Mouse (Mus musculus) lung, postnatal 0 days (tissue): Measurements from ENCODE around the gene Tiparp. TPM values are rescaled to one million over a fixed set of nuclear protein-coding genes. Genes with fewer than 3 reads are reported as not detected.

Source experiments
- ATAC-seq: fragments of 200-750 bp; cut with Nextera tagmentation; 2 replicates; pipeline ENCODE4 v1.8.0; 2017; ENCODE audit warnings: moderate library complexity
- DNase-seq: peaks from one replicate; pipeline ENCODE4 v3.0.0-alpha.2; 2016; ENCODE audit warnings: low spot score
- H3K27ac ChIP-seq: fragments of 300-500 bp; sonication (generic); 2 replicates; pipeline ENCODE4 v1.5.1; 2014; ENCODE audit warnings: antibody characterized with exemption, mild to moderate bottlenecking, low read length, mixed read lengths
- H3K27me3 ChIP-seq: fragments of 300-500 bp; sonication (generic); replicated peaks from 2 replicates; pipeline ENCODE4 v1.6.1; 2014; ENCODE audit warnings: low read length, mixed read lengths; ENCODE audit not compliant: insufficient read depth
- H3K36me3 ChIP-seq: fragments of 300-500 bp; sonication (generic); 2 replicates; pipeline ENCODE4 v1.6.1; 2014; ENCODE audit warnings: low read length, mixed read lengths; ENCODE audit not compliant: insufficient read depth
- H3K4me1 ChIP-seq: fragments of 300-500 bp; sonication (generic); 2 replicates; pipeline ENCODE4 v1.6.1; 2014; ENCODE audit warnings: antibody characterized with exemption, low read depth, low read length, mixed read lengths; ENCODE audit not compliant: insufficient read depth
- H3K4me2 ChIP-seq: fragments of 300-500 bp; sonication (generic); replicated peaks from 2 replicates; pipeline ENCODE4 v1.6.1; 2014; ENCODE audit warnings: low read depth, mild to moderate bottlenecking, low read length, moderate library complexity, mixed read lengths
- H3K4me3 ChIP-seq: fragments of 300-500 bp; sonication (generic); 2 replicates; pipeline ENCODE4 v1.5.1; 2014; ENCODE audit warnings: low read depth, low read length
- H3K9ac ChIP-seq: fragments of 300-500 bp; sonication (generic); replicated peaks from 2 replicates; pipeline ENCODE4 v1.6.1; 2014; ENCODE audit warnings: low read depth, mild to moderate bottlenecking
- H3K9me3 ChIP-seq: fragments of 300-500 bp; sonication (generic); 2 replicates; pipeline ENCODE4 v1.6.1; 2016; ENCODE audit warnings: low read length, mixed read lengths
- CTCF ChIP-seq: IDR thresholded peaks from 2 replicates; pipeline ENCODE4 v1.5.1; 2016; ENCODE audit warnings: antibody characterized with exemption, mild to moderate bottlenecking
- EP300 ChIP-seq: IDR thresholded peaks from 2 replicates; pipeline ENCODE4 v1.6.1; 2016; ENCODE audit warnings: antibody characterized with exemption, mild to moderate bottlenecking, control low read depth
- WGBS: fragments of 180-500 bp; shearing (Covaris S2); extraction: QIAGEN DNeasy Blood & Tissue Kit; methylation state at CpG from one replicate; pipeline ENCODE4 v1.1.7; 2014; 5-methylcytosine and 5-hydroxymethylcytosine counted together
- polyA plus RNA-seq: library from polyadenylated mRNA; unstranded; fragments of >200 nt; fragmentation: Nextera tagmentation; extraction: Ambion mirVana; gene quantifications from 2 replicates; pipeline ENCODE4 v1.2.1, GENCODE M21; 2015

The Tiparp gene
- polyA plus RNA-seq, 1 experiment from 2014 or later: 45.1 TPM

DNA sequence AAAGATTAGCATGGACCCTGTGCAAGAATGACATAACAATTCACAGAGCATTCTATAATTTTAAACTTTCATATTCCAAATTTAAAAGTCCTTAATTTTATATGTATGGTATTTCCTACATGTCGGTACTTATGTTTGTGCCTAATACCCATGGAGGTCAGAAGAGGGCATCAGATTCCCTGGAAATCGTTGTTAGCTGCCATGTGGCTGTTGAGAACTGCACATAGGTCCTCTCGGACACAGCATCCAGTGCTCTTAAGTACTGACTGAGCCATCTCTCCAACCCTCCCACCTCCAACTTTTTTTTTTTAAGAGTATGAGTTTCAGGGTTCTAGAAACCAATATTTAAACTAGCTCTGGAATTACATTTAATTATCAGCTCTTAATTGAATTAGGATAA lies 2.5 kb upstream of the Tiparp start:
- ATAC-seq (no peak), DNase-seq (no peak)
- no peak overlapping the region for H3K4me2 ChIP-seq
- WGBS: 78% methylated on average over 3 of the region's 3 CpGs
- H3K9me3 ChIP-seq: no peaks in the 10 kb centered on the region
- H3K9ac ChIP-seq: no peak overlapping the region
- no peaks in the 10 kb centered on the region for H3K36me3 ChIP-seq
- no peaks in the 10 kb centered on the region for H3K27me3 ChIP-seq
- no peak overlapping the region for H3K27ac ChIP-seq
- TF ChIP-seq EP300 (no peak), CTCF (peak; percentile 14; the same call in 1 of the 2 replicates)
- no peaks in the 10 kb centered on the region for H3K4me1 ChIP-seq
- no peak overlapping the region for H3K4me3 ChIP-seq

DNA sequence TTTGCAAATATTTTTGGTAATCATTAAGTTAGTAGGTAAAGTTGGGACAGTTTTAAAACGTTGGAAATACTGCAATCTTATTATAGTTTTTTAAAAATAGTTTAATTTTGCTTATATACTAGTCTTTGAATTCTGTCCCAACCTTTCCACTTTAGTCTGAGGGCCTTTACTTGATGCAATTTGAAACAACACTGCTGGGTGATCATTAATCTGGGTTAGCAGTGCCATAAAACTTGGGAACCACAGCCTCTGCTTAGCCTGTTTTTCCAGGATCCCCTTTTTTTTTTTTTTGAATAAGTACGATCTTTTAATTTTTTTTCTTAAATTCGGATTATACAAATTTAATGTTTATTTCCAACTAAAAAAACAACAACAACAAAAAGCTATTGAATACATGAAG lies 1.0 kb upstream of the Tiparp start:
- ATAC-seq (no peak), DNase-seq (no peak)
- no peak for TF ChIP-seq CTCF
- TF ChIP-seq EP300: no peak
- Histone ChIP-seq H3K4me1 (no peaks in the 10 kb centered on the region), H3K9ac (no peak overlapping the region; the same call in 1 of the 2 replicates), H3K4me2 (peak overlapping the region; percentile 62), H3K27me3 (no peaks in the 10 kb centered on the region), H3K9me3 (no peaks in the 10 kb centered on the region), H3K4me3 (peak overlapping the region; percentile 95), H3K36me3 (no peaks in the 10 kb centered on the region), H3K27ac (peak overlapping the region; percentile 98; the same call in 1 of the 2 replicates)
- 8% methylated on average over 3 of the region's 3 CpGs for WGBS

DNA sequence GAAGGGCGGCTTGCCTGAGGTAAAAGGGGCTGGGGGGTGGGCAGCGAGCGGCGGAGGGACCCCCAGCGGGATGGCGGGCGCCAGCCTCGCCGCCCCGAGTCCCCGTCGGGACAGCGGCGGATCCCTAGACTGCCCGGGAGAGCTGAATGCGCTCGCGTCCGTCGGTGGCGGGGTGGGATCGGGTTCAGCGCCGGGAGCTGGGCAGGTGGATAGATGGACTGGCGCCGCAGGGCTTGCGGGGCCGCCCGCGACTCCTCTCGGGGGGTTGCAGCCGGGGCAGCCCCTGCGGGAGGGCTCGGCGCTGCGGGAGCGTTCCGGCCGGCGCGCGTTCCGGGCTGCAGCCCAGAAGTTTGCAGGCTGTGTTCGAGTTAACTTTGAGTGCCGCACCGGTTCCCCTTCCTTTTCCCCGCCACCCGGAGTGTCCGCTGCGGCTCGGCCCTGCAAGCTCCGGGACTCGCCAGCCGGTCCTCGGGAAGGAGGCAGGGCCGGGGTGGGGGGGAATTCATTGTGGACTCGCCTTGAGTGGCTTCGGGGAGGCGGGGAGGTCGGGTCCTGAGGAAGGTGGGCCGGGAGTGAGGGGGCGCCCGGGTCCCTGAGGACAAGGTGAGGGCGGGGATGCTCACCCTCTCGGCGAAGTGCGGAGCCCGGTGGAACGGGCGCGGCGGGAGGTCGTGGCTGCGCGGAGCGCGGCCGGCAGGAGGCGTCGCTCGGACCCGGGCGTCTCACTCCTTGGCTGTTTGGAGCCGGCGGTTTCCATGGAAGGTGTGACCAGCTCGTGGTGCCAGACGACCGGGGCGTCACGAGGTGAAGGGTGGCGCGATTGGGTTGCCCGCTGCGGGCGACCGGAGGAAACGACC lies 632 bp downstream of the Tiparp start:
- peak overlapping the region; percentile 84 for H3K9ac ChIP-seq
- H3K27me3 ChIP-seq: no peaks in the 10 kb centered on the region
- no peaks in the 10 kb centered on the region for H3K9me3 ChIP-seq
- H3K36me3 ChIP-seq: no peaks in the 10 kb centered on the region
- peak; percentile 30 for ATAC-seq
- H3K27ac ChIP-seq: peak overlapping the region; percentile 98
- under 1% methylated on average over 60 of the region's 97 CpGs for WGBS
- DNase-seq: peak; percentile 68
- peak overlapping the region; percentile 62 for H3K4me2 ChIP-seq
- H3K4me3 ChIP-seq: peak overlapping the region; percentile 95
- no peaks in the 10 kb centered on the region for H3K4me1 ChIP-seq
- peak; percentile 64 for TF ChIP-seq CTCF
- no peak for TF ChIP-seq EP300

DNA sequence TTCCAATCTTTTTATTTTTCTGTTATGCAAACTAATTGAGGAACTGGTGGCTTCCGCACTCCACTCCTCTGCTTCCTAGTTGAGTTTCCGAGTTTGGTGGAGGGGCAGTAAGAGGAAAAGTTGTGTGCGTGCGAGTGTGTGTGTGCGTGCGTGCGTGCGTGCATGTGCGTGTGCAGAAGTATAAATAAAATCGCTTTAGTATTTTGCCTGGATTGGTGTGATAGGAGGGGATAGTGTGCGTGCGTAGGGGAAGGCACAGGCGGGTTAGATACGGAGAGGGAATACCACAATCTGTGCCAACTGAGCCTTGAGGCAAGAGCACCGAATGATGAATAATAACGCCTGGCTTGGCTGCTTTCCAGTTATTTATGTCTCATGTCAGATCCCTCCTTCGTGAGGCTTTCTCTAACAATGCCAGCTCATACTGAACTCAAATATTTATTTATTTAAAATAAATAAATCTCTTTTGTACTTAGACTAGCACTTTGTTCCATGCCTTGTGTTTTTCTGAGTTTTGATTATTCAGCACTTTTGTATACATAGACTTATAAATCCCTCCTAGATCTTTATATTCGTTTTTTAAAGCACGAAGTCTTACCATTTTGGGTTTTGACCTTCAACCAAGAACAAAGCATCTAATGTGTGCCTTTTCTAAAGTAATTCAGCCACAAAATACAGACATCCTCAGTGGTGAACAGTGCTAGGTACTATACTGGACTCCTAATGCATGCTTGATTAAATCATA lies 1.4 kb downstream of the Tiparp start:
- Histone ChIP-seq H3K4me2 (peak overlapping the region; percentile 62), H3K9me3 (no peaks in the 10 kb centered on the region), H3K9ac (peak overlapping the region; percentile 84), H3K4me3 (peak overlapping the region; percentile 95), H3K27me3 (no peaks in the 10 kb centered on the region), H3K4me1 (no peaks in the 10 kb centered on the region), H3K27ac (peak overlapping the region; percentile 98), H3K36me3 (no peaks in the 10 kb centered on the region)
- DNase-seq (peak; percentile 90), ATAC-seq (peak; percentile 9)
- WGBS: under 1% methylated on average over 19 of the region's 19 CpGs
- TF ChIP-seq EP300 (peak; percentile 65), CTCF (no peak)

DNA sequence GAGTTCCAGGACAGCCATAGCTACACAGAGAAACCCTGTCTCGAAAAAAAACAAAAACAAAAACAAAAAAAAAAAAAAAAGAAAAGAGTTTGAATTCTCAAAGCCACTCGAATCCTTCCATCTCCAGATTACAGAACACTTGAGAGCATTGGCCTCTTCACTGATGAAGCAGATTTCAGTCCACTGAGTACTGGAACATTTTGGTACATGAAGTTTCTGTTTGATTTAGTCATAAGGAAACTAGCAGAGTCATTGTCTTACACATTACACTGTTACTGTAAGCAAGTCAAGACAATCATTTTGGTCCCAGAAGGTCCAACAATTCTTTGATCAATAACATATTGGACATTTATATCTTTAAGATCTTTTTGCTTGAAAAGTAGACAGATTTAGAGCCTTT lies 4.8 kb downstream of the Tiparp start:
- Histone ChIP-seq H3K9me3 (no peaks in the 10 kb centered on the region), H3K9ac (no peak overlapping the region), H3K4me3 (no peak overlapping the region), H3K36me3 (no peaks in the 10 kb centered on the region), H3K27ac (no peak overlapping the region), H3K4me2 (no peak overlapping the region), H3K4me1 (0 out of 2 replicates have a peak, but pooled peaks cover 2% of the 10 kb centered on the region), H3K27me3 (no peaks in the 10 kb centered on the region)
- DNase-seq (no peak), ATAC-seq (no peak)
- TF ChIP-seq CTCF (no peak), EP300 (peak; percentile 63)
- WGBS: 75% methylated on average over 2 of the region's 2 CpGs

DNA sequence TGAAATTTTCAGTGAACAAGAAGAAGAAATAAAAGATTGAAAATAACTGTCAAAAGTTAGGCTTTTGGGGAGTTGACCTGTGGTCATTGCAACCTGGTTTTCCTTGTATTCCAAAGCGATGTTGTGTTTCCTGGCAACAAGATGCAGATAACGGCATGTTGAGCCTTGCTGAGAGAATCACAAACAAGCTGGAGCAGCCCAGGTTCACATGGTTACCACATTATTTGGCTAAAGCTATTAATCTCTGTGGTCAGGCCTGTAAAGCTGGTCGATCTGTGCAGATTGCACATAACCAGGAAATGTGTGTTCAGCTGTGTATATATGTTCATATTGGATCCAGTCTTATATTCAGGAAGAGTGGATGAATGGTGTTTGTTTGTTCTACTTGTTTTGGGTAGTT lies 5.4 kb downstream of the Tiparp start:
- Histone ChIP-seq H3K4me1 (0 out of 2 replicates have a peak, but pooled peaks cover 2% of the 10 kb centered on the region), H3K27me3 (no peaks in the 10 kb centered on the region), H3K36me3 (no peaks in the 10 kb centered on the region), H3K9ac (no peak overlapping the region), H3K9me3 (no peaks in the 10 kb centered on the region), H3K27ac (no peak overlapping the region), H3K4me2 (no peak overlapping the region), H3K4me3 (no peak overlapping the region)
- no peak for ATAC-seq
- peak; percentile 38 for DNase-seq
- TF ChIP-seq CTCF: no peak
- no peak for TF ChIP-seq EP300
- 35% methylated on average over 3 of the region's 3 CpGs for WGBS
